Mouse (Mus musculus): ENCODE measurements at regions not wholly inside any gene's neighbourhood (a gene's known extent, or its start where the extent isn't known, plus 50 kb on each side); places are given as distances from the start of the nearest gene placed in this dataset.

DNA sequence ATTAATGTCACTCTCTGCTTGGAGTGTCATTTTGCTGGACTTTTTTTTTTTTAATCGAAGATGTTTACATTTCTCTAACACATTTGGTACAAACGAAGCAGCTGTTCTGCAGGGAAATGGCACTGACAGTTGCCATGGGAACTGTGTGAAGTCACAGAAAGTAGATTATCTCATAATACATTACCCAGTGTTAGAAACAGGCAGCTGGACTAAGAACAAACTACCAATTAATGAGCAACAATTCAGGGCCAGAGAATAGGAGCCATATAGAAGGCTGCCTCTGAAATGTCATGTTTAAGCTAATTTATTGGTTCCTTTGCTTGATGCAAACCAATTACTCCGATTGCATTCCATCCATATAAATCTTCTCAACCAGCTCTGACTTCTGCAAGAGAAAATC lies 159.3 kb upstream of the Large1 start:
- DNase-seq (ENCODE audit: low spot score in 2 of 2) = peak in 1 of 2 experiments; percentile 3
